Mouse (Mus musculus) left cerebral cortex, postnatal 10 days (tissue): ENCODE results near the gene Rnf149. TPM values are rescaled to one million over a fixed set of nuclear protein-coding genes. Genes with fewer than 3 reads are reported as not detected.
"Not testable (repeated sequence)": the region's sequence is repeated elsewhere in the genome, so short reads cannot be mapped to it uniquely, and the experiment has no call there.

Source experiments
- DNase-seq, 2 experiments: peaks; one replicate each; pipeline ENCODE4 v3.0.0; 2021 to 2022; ENCODE audit warnings: low spot score in 2 of 2, mixed read lengths in 1 of 2; ENCODE audit errors: extremely low spot score in 1 of 2
- intact Hi-C: fragments of 180-260 bp; cut with DNase I; formaldehyde crosslinking; loops from one replicate; pipeline ENCODE4 v1.15.1; 2025
- total RNA-seq, 2 experiments: library from RNA; stranded (reverse); gene quantifications; 2 replicates each; pipeline ENCODE4 v1.2.3; 2021

Gene Rnf149
- 10 to 100 TPM; 21.4 to 25.9 TPM for total RNA-seq

- peak; percentile 92 to 97 for DNase-seq
- intact Hi-C loops: loop anchor here (10.0 kb wide), 1 partner anchor 78 kb away; the partner anchor contains the start of gene Creg2
Observed at GRCm38 (mm10) chr1:39577253-39577705, at the start of gene Rnf149. Rnf149 (minus strand) TSS chr1:39577405.

DNA sequence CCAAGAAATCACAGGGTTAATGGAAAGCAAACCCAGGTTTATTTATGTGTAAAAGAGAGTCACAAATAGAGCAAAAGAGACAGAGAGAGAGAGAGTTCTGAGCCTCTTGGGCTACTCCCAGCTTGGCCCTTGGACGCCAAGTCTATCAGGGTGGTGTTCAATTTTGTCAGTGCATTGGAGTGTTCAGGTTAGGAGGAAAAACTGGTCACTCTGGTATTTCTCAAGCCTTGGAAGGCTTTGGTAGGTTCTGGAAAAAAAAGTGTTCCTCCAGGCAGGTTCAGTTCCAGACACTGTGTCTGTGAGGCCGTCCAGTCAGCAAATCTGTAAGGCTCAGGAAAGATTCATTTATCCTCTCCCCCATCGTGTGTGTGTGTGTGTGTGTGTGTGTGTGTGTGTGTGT lies 48.3 kb upstream of the Rnf149 start:
- intact Hi-C loops: no loop called here
- DNase-seq: no peak

DNA sequence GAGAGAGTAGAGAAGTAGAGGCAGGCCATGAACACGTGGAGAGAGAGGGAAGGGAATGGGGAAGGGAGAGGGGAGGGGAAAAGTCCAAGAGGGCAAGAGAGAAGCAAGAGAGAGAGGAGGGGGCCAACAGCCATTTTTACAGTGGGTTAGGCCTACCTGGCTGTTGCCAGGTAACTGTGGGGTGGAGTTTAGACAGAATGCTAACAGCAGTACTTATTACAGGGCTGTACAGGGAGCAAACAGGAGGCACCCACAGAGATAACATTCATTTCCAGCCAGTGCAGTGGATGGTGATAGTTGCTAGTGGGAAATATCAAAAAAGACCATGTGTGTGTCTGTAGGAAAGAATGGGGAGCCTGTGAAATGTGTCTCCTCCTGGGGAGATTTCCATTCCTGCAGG lies 46.5 kb upstream of the Rnf149 start:
- intact Hi-C loops: no loop called here
- DNase-seq: no peak

DNA sequence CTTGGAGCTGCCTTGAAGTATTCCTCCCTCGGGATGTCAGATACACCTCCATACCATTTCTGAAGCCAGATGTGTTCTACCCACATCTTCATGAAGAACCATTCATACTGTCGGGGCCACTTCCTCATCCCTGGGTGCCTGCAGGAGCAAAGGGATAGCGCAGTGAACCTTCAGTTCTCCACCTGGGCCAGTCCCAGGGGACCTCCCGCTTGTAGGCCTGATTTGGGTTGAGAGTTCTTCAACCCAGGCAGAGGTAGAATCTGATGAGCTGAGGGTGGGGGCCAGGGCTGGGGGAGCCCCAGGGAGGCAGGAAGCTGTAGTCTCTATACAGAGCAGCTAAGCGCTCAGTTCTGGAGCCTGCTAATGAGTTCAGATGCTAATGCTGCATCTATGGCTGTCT lies 45.9 kb upstream of the Rnf149 start:
- intact Hi-C loops: no loop called here
- DNase-seq: no peak

DNA sequence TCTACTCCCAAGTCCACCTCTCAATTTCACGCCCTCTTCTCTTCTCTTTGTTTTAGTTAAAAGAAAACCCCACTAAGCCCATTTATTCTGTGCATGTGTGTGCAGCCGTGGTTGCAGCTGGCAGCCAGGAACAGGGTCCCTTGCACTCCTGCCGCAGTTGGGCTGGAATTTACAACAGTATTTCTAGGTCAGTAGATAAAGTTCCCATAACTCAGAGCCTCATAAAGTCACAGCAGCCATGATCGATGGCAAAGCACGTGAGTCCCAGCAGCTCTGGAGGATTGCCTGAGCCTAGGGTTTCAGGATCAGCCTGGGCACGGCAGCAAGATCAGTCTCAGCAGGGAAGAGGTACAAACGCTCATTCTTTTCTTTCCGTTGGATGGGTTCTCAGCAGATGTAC lies 41.3 kb upstream of the Rnf149 start:
- no peak for DNase-seq
- intact Hi-C loops: no loop called here

- intact Hi-C loops: loop anchor here (2.0 kb wide), 1 partner anchor 35 kb away; the partner anchor contains the start of gene Creg2
- DNase-seq: no peak
Observed at GRCm38 (mm10) chr1:39615526-39615925, 38.3 kb upstream of the Rnf149 start.

GRCm38 (mm10) chr1:39614462-39615279 lies 37.5 kb upstream of the Rnf149 start:
- intact Hi-C loops: loop anchor here (2.0 kb wide), 1 partner anchor 36 kb away; the partner anchor contains the start of gene Creg2
- DNase-seq: peak in 1 of 2 experiments; percentile 76

DNA sequence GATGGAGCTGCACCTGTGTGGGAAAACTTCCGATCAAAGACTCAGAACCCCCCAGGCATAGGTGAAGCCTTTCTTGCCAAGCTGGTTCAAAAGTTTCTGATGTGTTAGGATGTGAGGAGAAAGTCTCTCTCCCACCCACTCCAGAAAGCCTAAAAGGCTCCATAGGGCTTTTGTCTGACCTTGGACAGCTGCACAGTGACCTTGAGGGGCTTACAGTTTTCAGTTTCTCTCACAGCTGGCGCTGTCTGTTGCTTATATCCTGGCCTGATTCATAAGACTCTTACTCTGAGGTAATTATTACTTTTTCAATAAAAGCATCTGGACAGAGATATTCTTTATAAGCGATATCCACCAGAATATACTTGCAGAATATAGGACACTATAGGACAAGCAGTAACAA lies 35.9 kb upstream of the Rnf149 start:
- no peak for DNase-seq
- intact Hi-C loops: no loop called here

GRCm38 (mm10) chr1:39612491-39612890 lies 35.3 kb upstream of the Rnf149 start:
- intact Hi-C loops: no loop called here
- no peak for DNase-seq

DNA sequence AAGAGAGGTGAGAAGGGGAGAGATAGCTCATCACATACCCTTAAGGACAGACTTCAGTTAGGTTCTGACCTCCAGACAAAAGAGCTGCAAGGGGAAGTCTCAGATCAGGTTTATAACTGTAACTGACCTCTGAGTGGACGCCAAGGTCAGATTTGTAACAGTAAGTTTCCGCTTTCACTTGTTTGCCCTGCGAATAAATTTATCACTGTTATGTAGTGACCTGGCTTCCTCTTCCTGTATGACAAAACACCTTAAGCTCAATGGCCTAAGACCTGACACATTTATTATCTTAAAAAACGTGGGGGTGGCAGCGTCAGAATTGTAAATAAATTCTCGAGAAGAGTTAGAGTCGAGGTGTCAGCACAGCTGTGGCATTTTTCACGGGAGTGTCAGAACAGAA lies 31.3 kb upstream of the Rnf149 start:
- no peak for DNase-seq
- intact Hi-C loops: no loop called here

DNA sequence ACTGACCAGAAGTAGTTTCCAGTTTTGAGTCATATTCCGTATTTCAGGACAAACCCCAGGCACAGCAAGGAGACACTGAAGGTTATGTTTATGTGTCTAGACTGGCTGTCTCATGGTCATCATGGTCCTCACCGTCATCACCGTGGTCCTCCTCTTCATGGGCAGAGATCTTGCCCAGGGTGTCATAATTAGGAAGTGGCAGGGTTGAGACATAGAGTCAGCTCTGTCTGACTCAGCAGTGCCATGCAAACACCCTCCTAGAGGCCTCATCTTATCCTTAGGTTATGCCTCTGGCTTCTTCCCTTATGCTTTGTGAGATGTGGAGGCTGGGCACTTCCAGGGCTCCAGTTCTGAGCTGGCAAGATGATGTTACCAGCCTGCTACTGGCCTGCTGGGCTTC lies 25.3 kb upstream of the Rnf149 start:
- DNase-seq: no peak
- intact Hi-C loops: no loop called here

- intact Hi-C loops: no loop called here
- peak; percentile 42 to 61 for DNase-seq
Observed at GRCm38 (mm10) chr1:39598726-39599125, 21.5 kb upstream of the Rnf149 start.

DNA sequence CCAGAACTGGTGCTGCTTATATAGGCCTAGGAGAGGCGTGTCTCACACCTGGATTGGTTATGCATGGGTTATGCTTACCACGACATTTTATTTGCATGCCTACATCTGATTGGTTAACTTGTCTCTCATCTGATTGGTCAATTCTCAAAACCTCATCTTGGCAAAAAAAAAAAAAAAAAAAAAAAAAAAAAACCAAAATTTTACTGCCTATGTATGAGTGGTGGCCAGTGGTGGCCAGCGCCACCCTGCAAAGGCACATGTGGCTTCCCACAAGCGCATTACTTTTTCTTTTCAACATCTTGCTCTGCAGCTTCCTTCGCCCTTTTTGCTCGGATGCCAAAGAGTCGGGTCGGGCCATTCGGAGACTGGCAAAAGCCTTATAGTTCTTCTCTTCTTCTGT lies 19.9 kb upstream of the Rnf149 start:
- intact Hi-C loops, DNase-seq: not testable (repeated sequence)

DNA sequence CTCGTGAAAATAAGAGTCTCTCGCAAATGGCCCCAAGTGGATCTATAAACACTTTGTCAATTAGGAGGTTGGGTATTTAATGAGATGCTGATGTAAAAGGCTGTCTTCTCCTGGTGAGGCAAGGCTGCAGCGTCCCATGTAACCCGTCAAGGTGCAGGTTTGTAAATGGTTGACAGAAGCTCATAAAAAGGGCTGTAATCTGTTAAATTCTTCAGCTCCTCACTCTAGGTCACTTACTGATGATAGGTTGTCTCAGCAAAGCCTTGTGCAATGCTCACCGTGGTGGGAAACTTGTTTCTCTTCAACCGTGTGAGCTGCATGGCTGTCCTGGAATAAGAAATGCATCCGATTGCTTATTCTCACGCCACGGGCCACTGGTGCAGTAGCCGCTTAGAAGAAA lies 16.6 kb upstream of the Rnf149 start:
- intact Hi-C loops: no loop called here
- no peak for DNase-seq

DNA sequence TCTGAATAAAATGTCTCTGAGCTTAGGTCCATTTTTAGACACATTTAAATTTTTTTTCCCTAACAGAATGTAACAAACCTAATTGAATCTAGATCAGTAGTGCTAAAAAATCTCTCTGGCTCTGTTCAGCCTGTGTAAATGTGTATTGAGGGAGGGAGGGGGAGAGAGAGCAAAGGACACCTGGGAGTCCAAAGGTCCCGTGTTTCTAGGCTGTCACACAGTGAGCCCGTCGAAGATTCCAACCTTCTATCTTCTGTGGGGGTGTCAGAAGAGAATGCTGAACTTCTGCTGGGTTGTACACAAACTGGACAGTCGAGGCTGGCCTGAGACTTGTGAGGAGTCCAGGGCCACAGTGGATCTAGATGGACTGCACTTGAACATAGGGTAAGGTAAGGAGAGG lies 14.9 kb upstream of the Rnf149 start:
- no peak for DNase-seq
- intact Hi-C loops: no loop called here

DNA sequence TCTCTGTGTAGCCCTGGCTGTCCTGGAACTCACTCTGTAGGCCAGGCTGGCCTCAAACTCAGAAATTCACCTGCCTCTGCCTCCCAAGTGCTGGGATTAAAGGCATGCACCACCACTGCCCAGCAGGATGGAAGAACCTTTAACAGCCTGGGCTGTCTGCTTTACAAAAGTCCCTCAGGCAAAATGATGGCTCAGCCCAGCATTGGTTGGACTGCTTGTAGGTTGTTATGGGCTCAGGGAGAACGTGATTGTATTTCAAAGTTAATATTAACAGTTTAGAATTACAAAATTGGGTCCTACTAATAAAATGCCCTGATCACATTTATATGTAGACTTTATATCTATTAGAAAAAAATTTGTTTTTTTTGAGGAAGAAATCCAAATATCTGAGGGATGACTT lies 14.4 kb upstream of the Rnf149 start:
- intact Hi-C loops, DNase-seq: not testable (repeated sequence)

DNA sequence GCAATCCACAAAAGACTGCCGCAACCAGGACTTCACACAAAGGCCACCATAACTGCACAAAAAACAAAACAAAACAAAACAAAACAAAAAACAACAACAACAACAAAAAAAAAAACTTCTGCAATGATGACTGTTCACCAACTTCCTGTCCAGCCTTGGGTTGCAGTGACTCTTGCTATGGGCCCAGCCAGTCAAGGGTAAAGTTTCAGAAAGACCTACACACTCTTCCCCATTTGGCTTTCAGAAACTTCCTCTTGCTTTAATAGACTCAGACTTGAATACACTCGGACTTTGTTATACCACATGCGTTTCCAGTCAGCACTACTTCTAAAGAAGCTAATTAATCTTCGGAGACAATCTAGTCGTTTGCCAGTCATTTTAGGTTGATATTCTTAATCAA lies 13.0 kb upstream of the Rnf149 start:
- intact Hi-C loops: no loop called here

GRCm38 (mm10) chr1:39585416-39585815 lies 8.2 kb upstream of the Rnf149 start:
- intact Hi-C loops: no loop called here
- no peak for DNase-seq

More for the DNA sequence above, 13.0 kb upstream of the Rnf149 start:
- no peak for DNase-seq

GRCm38 (mm10) chr1:39583173-39583572 lies 6.0 kb upstream of the Rnf149 start:
- intact Hi-C loops: no loop called here
- no peak for DNase-seq

DNA sequence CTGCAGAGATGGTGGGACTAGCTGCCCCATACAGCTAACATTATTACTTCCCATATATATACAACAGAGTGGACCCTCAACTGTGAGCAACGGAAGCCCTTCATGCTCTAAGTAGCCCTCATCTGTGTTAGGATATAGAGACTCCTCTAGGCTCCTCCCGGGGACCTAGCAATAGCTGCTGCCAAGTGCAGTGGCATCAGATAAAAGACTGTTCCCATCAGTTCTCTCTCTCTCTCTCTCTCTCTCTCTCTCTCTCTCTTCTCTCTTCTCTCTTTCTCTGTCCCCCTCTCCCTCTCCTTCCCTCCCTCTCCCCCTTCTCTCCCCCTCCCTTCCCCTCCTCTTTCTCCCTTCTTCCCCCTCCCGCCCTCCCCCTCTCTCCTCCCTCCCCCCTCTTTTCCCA lies 4.0 kb upstream of the Rnf149 start:
- intact Hi-C loops: no loop called here
- DNase-seq: no peak
